Mouse (Mus musculus) stomach, embryonic 15.5 days (tissue): ENCODE measurements at regions not wholly inside any gene's neighbourhood (a gene's known extent, or its start where the extent isn't known, plus 50 kb on each side); places are given as distances from the start of the nearest gene placed in this dataset.

Experiments used
- ATAC-seq: fragments of 200-750 bp; cut with Nextera tagmentation; 2 replicates; pipeline ENCODE4 v1.8.0; 2017; ENCODE audit warnings: low read depth, moderate number of reproducible peaks, moderate TSS enrichment; ENCODE audit not compliant: insufficient read depth, low FRiP score
- H3K27ac ChIP-seq: fragments of 300-500 bp; sonication (generic); 2 replicates; pipeline ENCODE4 v1.5.1; 2015; ENCODE audit warnings: mild to moderate bottlenecking, inconsistent platforms
- H3K27me3 ChIP-seq: fragments of 300-500 bp; sonication (generic); replicated peaks from 2 replicates; pipeline ENCODE4 v1.6.1; 2015; ENCODE audit warnings: inconsistent platforms
- H3K36me3 ChIP-seq: fragments of 300-500 bp; sonication (generic); 2 replicates; pipeline ENCODE4 v1.6.1; 2015; ENCODE audit warnings: inconsistent platforms
- H3K4me1 ChIP-seq: fragments of 300-500 bp; sonication (generic); 2 replicates; pipeline ENCODE4 v1.6.1; 2015; ENCODE audit warnings: inconsistent platforms
- H3K4me2 ChIP-seq: fragments of 300-500 bp; sonication (generic); 2 replicates; pipeline ENCODE4 v1.6.1; 2015; ENCODE audit warnings: mild to moderate bottlenecking, inconsistent platforms
- H3K4me3 ChIP-seq: fragments of 300-500 bp; sonication (generic); replicated peaks from 2 replicates; pipeline ENCODE4 v1.5.1; 2015; ENCODE audit warnings: inconsistent platforms
- H3K9ac ChIP-seq: fragments of 300-500 bp; sonication (generic); 2 replicates; pipeline ENCODE4 v1.6.1; 2015; ENCODE audit warnings: inconsistent platforms
- H3K9me3 ChIP-seq: fragments of 300-500 bp; sonication (generic); 2 replicates; pipeline ENCODE4 v1.6.1; 2016; ENCODE audit warnings: inconsistent platforms
- WGBS: fragments of 180-500 bp; shearing (Covaris S2); methylation state at CpG from one replicate; pipeline ENCODE4 v1.1.7; 2015; 5-methylcytosine and 5-hydroxymethylcytosine counted together

GRCm38 (mm10) chr14:95493154-95493553, 387.9 kb upstream of the 4921530L21Rik start:
- no peak for ATAC-seq
- no peaks in the 10 kb centered on the region for H3K27me3 ChIP-seq

GRCm38 (mm10) chr14:95493958-95494357, 387.1 kb upstream of the 4921530L21Rik start:
- Histone ChIP-seq H3K9ac (no peak overlapping the region), H3K36me3 (no peaks in the 10 kb centered on the region), H3K27me3 (no peaks in the 10 kb centered on the region), H3K4me2 (no peak overlapping the region), H3K27ac (no peak overlapping the region), H3K9me3 (no peaks in the 10 kb centered on the region), H3K4me3 (no peak overlapping the region), H3K4me1 (no peaks in the 10 kb centered on the region)
- no peak for ATAC-seq
- WGBS, result 63% methylated on average over 2 of the region's 2 CpGs

More at GRCm38 (mm10) chr14:95493154-95493553, 387.9 kb upstream of the 4921530L21Rik start:
- 94% methylated on average over 3 of the region's 3 CpGs for WGBS
- Histone ChIP-seq H3K4me1 (no peaks in the 10 kb centered on the region), H3K9me3 (no peaks in the 10 kb centered on the region), H3K9ac (no peak overlapping the region), H3K27ac (no peak overlapping the region), H3K4me2 (no peak overlapping the region), H3K36me3 (no peaks in the 10 kb centered on the region), H3K4me3 (no peak overlapping the region)

DNA sequence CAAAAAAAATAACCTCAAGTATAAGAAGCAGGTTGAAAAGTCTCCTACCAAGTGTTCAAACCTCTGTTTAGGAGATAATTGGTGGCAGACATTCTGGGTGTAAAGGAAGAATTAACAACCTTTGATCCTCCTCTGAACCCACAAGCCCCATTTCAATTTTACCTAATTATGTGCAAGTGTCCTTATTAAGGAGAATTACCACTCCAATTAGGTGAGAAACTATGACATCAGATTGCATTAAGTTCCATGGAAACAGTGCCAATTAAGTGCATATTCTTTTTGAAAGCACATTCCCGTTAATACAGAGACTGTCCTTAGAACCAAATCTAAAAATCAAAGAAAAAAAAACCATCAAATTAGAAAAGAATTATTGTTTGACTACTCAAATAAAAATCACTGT, 366.0 kb upstream of the 4921530L21Rik start:
- Histone ChIP-seq H3K4me3 (no peak overlapping the region), H3K4me2 (no peak overlapping the region), H3K27ac (no peak overlapping the region), H3K27me3 (no peaks in the 10 kb centered on the region), H3K9me3 (no peaks in the 10 kb centered on the region), H3K9ac (no peak overlapping the region), H3K4me1 (no peaks in the 10 kb centered on the region), H3K36me3 (no peaks in the 10 kb centered on the region)
- no peak for ATAC-seq
- 89% methylated on average over 1 of the region's 1 CpGs for WGBS

DNA sequence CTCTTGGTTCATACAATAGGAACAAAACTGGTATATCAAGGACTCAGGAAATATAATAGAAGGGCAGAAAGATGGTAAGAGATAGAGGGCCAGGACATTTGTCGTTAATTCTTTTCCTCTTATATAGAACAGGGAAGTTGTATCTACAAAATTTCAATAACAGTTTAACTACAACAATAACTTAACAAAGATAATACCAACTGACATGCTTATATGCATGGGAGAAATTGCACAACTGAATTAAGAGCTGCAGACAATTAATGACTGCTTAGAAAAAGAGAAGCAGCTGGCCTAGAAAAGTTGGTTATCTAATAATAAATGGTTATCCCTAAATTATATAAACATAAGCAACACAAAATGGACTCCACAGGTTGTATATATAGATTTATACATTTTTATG, 362.2 kb upstream of the 4921530L21Rik start:
- Histone ChIP-seq H3K4me2 (no peak overlapping the region), H3K4me3 (no peak overlapping the region), H3K4me1 (no peaks in the 10 kb centered on the region), H3K27me3 (no peaks in the 10 kb centered on the region), H3K27ac (no peak overlapping the region), H3K9me3 (no peaks in the 10 kb centered on the region), H3K9ac (no peak overlapping the region), H3K36me3 (no peaks in the 10 kb centered on the region)
- no peak for ATAC-seq
- 78% methylated on average over 1 of the region's 1 CpGs for WGBS

GRCm38 (mm10) chr14:95543863-95544262, 337.2 kb upstream of the 4921530L21Rik start:
- ATAC-seq, result no peak
- no peak overlapping the region for H3K4me3 ChIP-seq
- H3K36me3 ChIP-seq, result no peaks in the 10 kb centered on the region
- H3K9me3 ChIP-seq, result no peaks in the 10 kb centered on the region
- no peak overlapping the region for H3K27ac ChIP-seq
- H3K4me2 ChIP-seq, result no peak overlapping the region
- no peaks in the 10 kb centered on the region for H3K27me3 ChIP-seq
- H3K4me1 ChIP-seq, result no peaks in the 10 kb centered on the region
- H3K9ac ChIP-seq, result no peak overlapping the region

DNA sequence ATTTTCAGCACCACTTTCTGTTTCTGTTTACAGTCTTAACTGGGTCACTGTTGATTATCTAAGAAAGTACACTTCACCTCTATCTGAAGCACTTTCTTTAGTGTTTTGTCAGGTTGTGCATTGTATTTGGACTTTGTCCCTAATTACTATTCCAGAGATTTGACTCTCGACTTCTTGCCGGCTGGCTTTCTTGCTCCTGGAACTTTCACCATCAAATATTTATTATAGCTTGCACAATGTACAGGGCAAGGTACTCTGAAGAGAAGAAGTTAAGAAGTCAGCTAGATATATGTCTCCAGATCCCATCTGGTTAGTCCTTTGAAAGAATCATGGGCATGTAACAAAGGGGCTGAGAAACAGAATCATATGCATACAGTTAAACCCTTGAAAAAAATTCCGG, 290.0 kb upstream of the 4921530L21Rik start:
- Histone ChIP-seq H3K27me3 (no peaks in the 10 kb centered on the region), H3K36me3 (no peaks in the 10 kb centered on the region), H3K4me3 (no peak overlapping the region), H3K4me2 (no peak overlapping the region), H3K9me3 (no peaks in the 10 kb centered on the region), H3K9ac (no peak overlapping the region), H3K4me1 (no peaks in the 10 kb centered on the region), H3K27ac (no peak overlapping the region)
- WGBS, result 82% methylated on average over 3 of the region's 3 CpGs
- no peak for ATAC-seq

GRCm38 (mm10) chr14:95596385-95596784, 284.7 kb upstream of the 4921530L21Rik start:
- H3K27ac ChIP-seq, result no peak overlapping the region
- 80% methylated on average over 2 of the region's 2 CpGs for WGBS

DNA sequence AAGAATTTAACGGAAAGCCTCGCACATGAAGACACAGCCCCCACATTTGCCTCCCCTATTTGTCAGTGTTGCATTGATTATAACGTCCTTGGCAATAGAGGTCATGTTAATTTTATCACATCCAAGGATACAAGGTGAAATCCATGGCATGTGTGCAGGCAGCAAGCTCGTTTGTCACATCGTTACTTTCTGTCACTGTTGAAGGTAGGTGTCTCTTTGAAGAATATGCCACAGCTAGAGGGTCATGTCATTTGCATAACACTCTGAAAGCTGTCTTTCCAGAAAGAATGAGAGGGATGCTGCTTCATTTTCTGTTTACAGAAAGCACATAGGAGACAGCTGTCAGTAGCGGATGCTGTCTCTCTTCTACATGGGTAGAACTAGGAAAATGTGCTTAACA, 235.1 kb upstream of the 4921530L21Rik start:
- no peak for ATAC-seq
- WGBS, result 45% methylated on average over 6 of the region's 6 CpGs
- Histone ChIP-seq H3K4me1 (no peaks in the 10 kb centered on the region), H3K27me3 (no peaks in the 10 kb centered on the region), H3K27ac (no peak overlapping the region), H3K36me3 (no peaks in the 10 kb centered on the region), H3K9me3 (no peaks in the 10 kb centered on the region), H3K4me2 (no peak overlapping the region), H3K4me3 (no peak overlapping the region), H3K9ac (no peak overlapping the region)

More at GRCm38 (mm10) chr14:95596385-95596784, 284.7 kb upstream of the 4921530L21Rik start:
- H3K4me2 ChIP-seq, result no peak overlapping the region
- H3K4me3 ChIP-seq, result no peak overlapping the region
- H3K4me1 ChIP-seq, result no peaks in the 10 kb centered on the region
- H3K9me3 ChIP-seq, result no peaks in the 10 kb centered on the region
- H3K27me3 ChIP-seq, result no peaks in the 10 kb centered on the region
- H3K9ac ChIP-seq, result no peak overlapping the region
- H3K36me3 ChIP-seq, result no peaks in the 10 kb centered on the region
- no peak for ATAC-seq

DNA sequence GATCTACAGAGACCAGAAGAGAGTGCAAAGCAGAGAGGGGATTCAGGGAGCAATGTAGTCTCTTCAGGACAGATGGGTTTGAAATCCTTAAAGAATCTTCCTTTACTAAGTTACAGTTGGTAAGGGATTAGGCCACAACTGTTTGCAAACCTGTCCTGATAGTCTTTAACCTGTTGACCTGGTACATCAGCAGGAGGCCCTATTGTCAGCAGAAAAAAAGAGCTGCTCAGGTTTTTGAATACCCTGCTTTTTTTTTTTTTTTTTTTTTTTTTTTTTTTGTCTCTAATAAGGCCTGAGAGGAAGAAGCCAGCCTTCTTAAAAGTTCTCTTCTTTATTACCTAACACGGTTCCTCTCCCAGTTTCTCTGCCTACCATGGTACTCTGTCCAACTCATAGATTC, 221.5 kb upstream of the 4921530L21Rik start:
- Histone ChIP-seq H3K4me2 (no peak overlapping the region), H3K36me3 (no peaks in the 10 kb centered on the region), H3K27ac (no peak overlapping the region), H3K9me3 (no peaks in the 10 kb centered on the region), H3K27me3 (no peaks in the 10 kb centered on the region), H3K9ac (no peak overlapping the region), H3K4me1 (no peaks in the 10 kb centered on the region), H3K4me3 (no peak overlapping the region)
- ATAC-seq, result no peak
- WGBS, result 64% methylated on average over 1 of the region's 1 CpGs

- Histone ChIP-seq H3K36me3 (no peaks in the 10 kb centered on the region), H3K4me1 (no peaks in the 10 kb centered on the region), H3K4me2 (no peak overlapping the region), H3K27me3 (no peaks in the 10 kb centered on the region), H3K9me3 (no peaks in the 10 kb centered on the region), H3K27ac (no peak overlapping the region), H3K9ac (no peak overlapping the region), H3K4me3 (no peak overlapping the region)
- no peak for ATAC-seq
- WGBS, result 70% methylated on average over 1 of the region's 1 CpGs
Measured at GRCm38 (mm10) chr14:95660862-95661261, 220.2 kb upstream of the 4921530L21Rik start.

- ATAC-seq, result no peak
- Histone ChIP-seq H3K27ac (no peak overlapping the region), H3K4me2 (no peak overlapping the region), H3K4me1 (no peaks in the 10 kb centered on the region), H3K9ac (no peak overlapping the region), H3K27me3 (no peaks in the 10 kb centered on the region), H3K4me3 (no peak overlapping the region), H3K9me3 (no peaks in the 10 kb centered on the region), H3K36me3 (no peaks in the 10 kb centered on the region)
- WGBS, result 91% methylated on average over 3 of the region's 3 CpGs
Measured at GRCm38 (mm10) chr14:95661416-95661815, 219.6 kb upstream of the 4921530L21Rik start.

GRCm38 (mm10) chr14:95687448-95687847, 193.6 kb upstream of the 4921530L21Rik start:
- no peak for ATAC-seq

DNA sequence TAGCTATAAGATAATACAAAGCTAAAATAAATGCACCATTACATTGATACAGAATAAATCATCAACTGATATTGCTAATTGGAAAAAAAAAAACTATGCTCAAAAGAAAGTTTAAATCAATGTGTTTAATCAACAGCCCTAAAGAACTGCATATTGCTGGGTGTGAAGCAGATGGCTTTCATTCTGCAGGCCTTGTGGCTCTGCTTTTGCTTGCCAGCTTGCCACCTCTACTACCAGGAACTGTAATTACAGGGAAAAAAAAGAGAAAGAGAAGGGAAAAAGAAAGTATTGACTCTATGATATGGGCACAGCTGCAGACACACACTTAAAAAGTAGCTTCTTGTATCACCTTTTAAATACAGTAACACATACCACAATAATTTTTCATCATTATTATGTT, 192.4 kb upstream of the 4921530L21Rik start:
- Histone ChIP-seq H3K4me3 (no peak overlapping the region), H3K36me3 (no peaks in the 10 kb centered on the region), H3K9ac (no peak overlapping the region)

More at GRCm38 (mm10) chr14:95687448-95687847, 193.6 kb upstream of the 4921530L21Rik start:
- no peaks in the 10 kb centered on the region for H3K9me3 ChIP-seq
- H3K27me3 ChIP-seq, result no peaks in the 10 kb centered on the region
- WGBS, result 57% methylated on average over 1 of the region's 1 CpGs
- no peaks in the 10 kb centered on the region for H3K36me3 ChIP-seq
- no peak overlapping the region for H3K9ac ChIP-seq
- no peak overlapping the region for H3K27ac ChIP-seq
- H3K4me2 ChIP-seq, result no peak overlapping the region
- no peak overlapping the region for H3K4me3 ChIP-seq
- H3K4me1 ChIP-seq, result no peaks in the 10 kb centered on the region

More for the DNA sequence above, 192.4 kb upstream of the 4921530L21Rik start:
- Histone ChIP-seq H3K9me3 (no peaks in the 10 kb centered on the region), H3K27ac (no peak overlapping the region), H3K4me1 (no peaks in the 10 kb centered on the region), H3K4me2 (no peak overlapping the region), H3K27me3 (no peaks in the 10 kb centered on the region)
- ATAC-seq, result no peak
